Mouse (Mus musculus): ENCODE measurements around the gene Arhgap19.

- TF ChIP-seq POLR2A (IDR thresholded peaks at IDR 0.05; ENCODE audit: insufficient read depth, low read length) (no peak), CTCF (IDR thresholded peaks at IDR 0.05; ENCODE audit: low read depth, low read length) (no peak), EP300 (IDR thresholded peaks at IDR 0.05; ENCODE audit: insufficient read depth, low read depth, low read length) (no peak)
Observed at GRCm38 (mm10) chr19:41842706-41843105, 40.9 kb upstream of the Arhgap19 start.
